Mouse (Mus musculus) left cerebral cortex, adult 18-20 months (tissue): Measurements from ENCODE around the gene Elmo1. TPM values are rescaled to one million over a fixed set of nuclear protein-coding genes. Genes with fewer than 3 reads are reported as not detected.

Experiments
- DNase-seq, 2 experiments: peaks; one replicate each; pipeline ENCODE4 v3.0.0; 2021 to 2022; ENCODE audit warnings: low spot score in 2 of 2, mixed read lengths in 1 of 2
- total RNA-seq, 2 experiments: library from RNA; stranded (reverse); gene quantifications; 2 replicates each; pipeline ENCODE4 v1.2.3; 2021

The Elmo1 gene
- total RNA-seq, 2 experiments from 2014 or later = 64.7 to 66.4 TPM

GRCm38 (mm10) chr13:20150130-20150835, 59.9 kb downstream of the Elmo1 start:
- DNase-seq = no peak

GRCm38 (mm10) chr13:20151302-20151978, 61.0 kb downstream of the Elmo1 start:
- DNase-seq = no peak

- DNase-seq = no peak
These were observed 66.7 kb downstream of the Elmo1 start for GRCm38 (mm10) chr13:20157059-20157458.

GRCm38 (mm10) chr13:20157529-20157928, 67.1 kb downstream of the Elmo1 start:
- no peak for DNase-seq

- no peak for DNase-seq
These were observed 73.1 kb downstream of the Elmo1 start for GRCm38 (mm10) chr13:20163339-20163954.

GRCm38 (mm10) chr13:20164837-20165236, 74.4 kb downstream of the Elmo1 start:
- no peak for DNase-seq

GRCm38 (mm10) chr13:20173987-20174654, 83.7 kb downstream of the Elmo1 start:
- DNase-seq = no peak

GRCm38 (mm10) chr13:20174655-20175280, 84.4 kb downstream of the Elmo1 start:
- no peak for DNase-seq

GRCm38 (mm10) chr13:20180738-20181137, 90.3 kb downstream of the Elmo1 start:
- DNase-seq = no peak

GRCm38 (mm10) chr13:20181321-20181720, 90.9 kb downstream of the Elmo1 start:
- no peak for DNase-seq

GRCm38 (mm10) chr13:20182239-20182825, 91.9 kb downstream of the Elmo1 start:
- DNase-seq = no peak

GRCm38 (mm10) chr13:20183512-20184238, 93.3 kb downstream of the Elmo1 start:
- peak; percentile 28 to 56 for DNase-seq

- no peak for DNase-seq
These were observed 94.0 kb downstream of the Elmo1 start for GRCm38 (mm10) chr13:20184239-20185033.

- no peak for DNase-seq
These were observed 94.8 kb downstream of the Elmo1 start for GRCm38 (mm10) chr13:20185034-20185846.

- DNase-seq = no peak
These were observed 95.4 kb downstream of the Elmo1 start for GRCm38 (mm10) chr13:20185847-20186213.

- DNase-seq = no peak
These were observed 97.3 kb downstream of the Elmo1 start for GRCm38 (mm10) chr13:20187647-20188046.

- no peak for DNase-seq
These were observed 101.7 kb downstream of the Elmo1 start for GRCm38 (mm10) chr13:20192009-20192584.

- DNase-seq = no peak
These were observed 110.2 kb downstream of the Elmo1 start for GRCm38 (mm10) chr13:20200582-20200981.
